Mouse (Mus musculus): ENCODE results near the gene Cel.

DNA sequence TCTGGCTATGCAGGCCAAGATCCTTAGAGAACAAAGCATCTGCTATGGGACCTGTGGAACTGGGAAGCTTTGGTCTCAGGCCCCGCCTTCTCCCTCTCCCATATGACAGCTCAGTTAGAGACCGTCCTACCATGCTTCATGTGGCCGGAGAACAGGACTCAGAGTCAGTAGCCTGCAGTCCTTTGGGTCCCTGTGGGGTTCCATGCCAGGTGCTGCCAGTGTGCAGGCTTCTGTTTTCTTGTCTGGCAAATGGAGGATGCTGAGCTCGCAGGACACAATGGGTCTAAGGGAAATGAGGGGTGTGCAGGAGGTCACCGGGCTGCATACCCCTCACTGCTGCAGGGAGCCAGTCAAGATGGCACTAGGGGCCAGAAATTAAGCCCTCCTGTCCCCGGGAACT, 16.6 kb downstream of the Cel start:
- TF ChIP-seq CTCF (IDR thresholded peaks at IDR 0.05; ENCODE audit: low read depth) (no peak), EP300 (IDR thresholded peaks at IDR 0.05; ENCODE audit: low read depth) (no peak)

All from liver, embryonic 14.5 days (tissue).